Mouse (Mus musculus) lung, adult 2 months (tissue): Measurements from ENCODE around the gene Pcsk5.

Experiments
- CTCF ChIP-seq: fragments of 200-500 bp; IDR thresholded peaks from 2 replicates; pipeline ENCODE4 v1.5.1; 2011; ENCODE audit warnings: mild to moderate bottlenecking, low read length, control low read depth; ENCODE audit not compliant: insufficient read depth
- POLR2A ChIP-seq: fragments of 200-500 bp; IDR thresholded peaks from 2 replicates; pipeline ENCODE4 v1.6.1; 2011; ENCODE audit warnings: low read depth, mild to moderate bottlenecking, control low read depth, low read length, borderline replicate concordance; ENCODE audit errors: extremely low read depth

- TF ChIP-seq CTCF (no peak), POLR2A (no peak)
These were observed 270.2 kb downstream of the Pcsk5 start for GRCm38 (mm10) chr19:17567264-17567663.
